Mouse (Mus musculus) hindbrain, embryonic 10.5 days (tissue): ENCODE measurements around the gene Pwp1. TPM values are rescaled to one million over a fixed set of nuclear protein-coding genes. Genes with fewer than 3 reads are reported as not detected.
A peak's percentile ranks its signal among the peaks of the same experiment; 100 is the strongest.

ENCODE experiments used
- DNase-seq: peaks from one replicate; pipeline ENCODE4 v3.0.0-alpha.2; 2017; ENCODE audit warnings: low spot score
- H3K27ac ChIP-seq: fragments of 300-500 bp; sonication (generic); 2 replicates; pipeline ENCODE4 v1.5.1; 2016; ENCODE audit warnings: mild to moderate bottlenecking, moderate library complexity
- H3K27me3 ChIP-seq: fragments of 300-500 bp; sonication (generic); 2 replicates; pipeline ENCODE4 v1.6.1; 2016; ENCODE audit warnings: mild to moderate bottlenecking; ENCODE audit not compliant: poor library complexity, insufficient read depth, severe bottlenecking
- H3K36me3 ChIP-seq: fragments of 300-500 bp; sonication (generic); 2 replicates; pipeline ENCODE4 v1.6.1; 2016; ENCODE audit warnings: mild to moderate bottlenecking, moderate library complexity
- H3K4me1 ChIP-seq: fragments of 300-500 bp; sonication (generic); replicated peaks from 2 replicates; pipeline ENCODE4 v1.6.1; 2016; ENCODE audit warnings: mild to moderate bottlenecking
- H3K4me3 ChIP-seq: fragments of 300-500 bp; sonication (generic); 2 replicates; pipeline ENCODE4 v1.5.1; 2016; ENCODE audit warnings: mild to moderate bottlenecking, moderate library complexity
- H3K9me3 ChIP-seq: fragments of 300-500 bp; sonication (generic); 2 replicates; pipeline ENCODE4 v1.6.1; 2016; ENCODE audit warnings: mild to moderate bottlenecking, moderate library complexity
- WGBS: fragments of 180-500 bp; shearing (Covaris S2); methylation state at CpG from one replicate; pipeline ENCODE4 v1.1.7; 2016; 5-methylcytosine and 5-hydroxymethylcytosine counted together
- polyA plus RNA-seq: library from polyadenylated mRNA; unstranded; fragments of >200 nt; fragmentation: Nextera tagmentation; extraction: Ambion mirVana; gene quantifications from 2 replicates; pipeline ENCODE4 v1.2.1, GENCODE M21; 2016

The Pwp1 gene
- polyA plus RNA-seq, 1 experiment from 2014 or later, result 96.1 TPM

- H3K27ac ChIP-seq, result peak within 1 kb of the TSS; percentile 79
- WGBS, result 2% methylated on average over 23 of the region's 23 CpGs
- DNase-seq, result peak; percentile 42
Observed at GRCm38 (mm10) chr10:85927676-85928445, 98.6 kb downstream of the Pwp1 start, which contains the start of gene Ascl4. Gene Ascl4, plus strand, starts transcription at chr10:85927681.

GRCm38 (mm10) chr10:85928499-85929207 is 99.4 kb downstream of the Pwp1 start:
- peaks cover 23% of the 10 kb centered on the region for H3K4me1 ChIP-seq
- H3K27me3 ChIP-seq, result peaks cover 31% of the 10 kb centered on the region
- no peaks in the 10 kb centered on the region for H3K36me3 ChIP-seq
- H3K4me3 ChIP-seq, result peak overlapping the region; percentile 63
- WGBS, result under 1% methylated on average over 63 of the region's 63 CpGs
- H3K9me3 ChIP-seq, result no peaks in the 10 kb centered on the region
- DNase-seq, result peak; percentile 83
- peak overlapping the region; percentile 79 for H3K27ac ChIP-seq

More at GRCm38 (mm10) chr10:85927676-85928445, 98.6 kb downstream of the Pwp1 start, which contains the start of gene Ascl4:
- peaks cover 23% of the 10 kb centered on the region for H3K4me1 ChIP-seq
- no peaks in the 10 kb centered on the region for H3K9me3 ChIP-seq
- H3K4me3 ChIP-seq, result peak within 1 kb of the TSS; percentile 63
- H3K36me3 ChIP-seq, result no peaks in the 10 kb centered on the region
- peaks cover 31% of the 10 kb centered on the region for H3K27me3 ChIP-seq

- peak overlapping the region; percentile 23; the same call in 1 of the 2 replicates for H3K27ac ChIP-seq
- no peak for DNase-seq
- peak overlapping the region; percentile 63 for H3K4me3 ChIP-seq
- no peaks in the 10 kb centered on the region for H3K9me3 ChIP-seq
- H3K36me3 ChIP-seq, result no peaks in the 10 kb centered on the region
- WGBS, result 57% methylated on average over 11 of the region's 11 CpGs
- peaks cover 31% of the 10 kb centered on the region for H3K27me3 ChIP-seq
- H3K4me1 ChIP-seq, result peaks cover 23% of the 10 kb centered on the region
Observed at GRCm38 (mm10) chr10:85929208-85929591, 99.9 kb downstream of the Pwp1 start.

GRCm38 (mm10) chr10:85929962-85930361 is 100.7 kb downstream of the Pwp1 start:
- H3K27ac ChIP-seq, result no peak overlapping the region

GRCm38 (mm10) chr10:85936280-85936965 is 107.1 kb downstream of the Pwp1 start:
- DNase-seq, result no peak
- Histone ChIP-seq H3K36me3 (peaks cover 64% of the 10 kb centered on the region), H3K9me3 (peaks cover 7% of the 10 kb centered on the region), H3K4me3 (no peak overlapping the region), H3K4me1 (no peaks in the 10 kb centered on the region), H3K27me3 (no peaks in the 10 kb centered on the region), H3K27ac (no peak overlapping the region)
- WGBS, result 94% methylated on average over 6 of the region's 6 CpGs

More at GRCm38 (mm10) chr10:85929962-85930361, 100.7 kb downstream of the Pwp1 start:
- H3K27me3 ChIP-seq, result peaks cover 31% of the 10 kb centered on the region
- no peak for DNase-seq
- 89% methylated on average over 11 of the region's 11 CpGs for WGBS
- H3K36me3 ChIP-seq, result no peaks in the 10 kb centered on the region
- peaks cover 23% of the 10 kb centered on the region for H3K4me1 ChIP-seq
- H3K9me3 ChIP-seq, result no peaks in the 10 kb centered on the region
- H3K4me3 ChIP-seq, result no peak overlapping the region

Other genes with a start within 250 kb of the Pwp1 start
- gene Prdm4, start 87.6 kb downstream of the Pwp1 start, polyA plus RNA-seq, result 26.1 and 30.3 TPM in 2 replicates
- 0.31 and 0.39 TPM in 2 replicates for gene Ascl4, start 98.2 kb downstream of the Pwp1 start, polyA plus RNA-seq
- gene Rtcb, start 128.3 kb downstream of the Pwp1 start, polyA plus RNA-seq, result 192 and 211 TPM in 2 replicates
- 0.05 TPM in 1 of 2 replicates, not detected in the other for gene Bpifc, start 182.4 kb downstream of the Pwp1 start, polyA plus RNA-seq
- 16.5 and 19.8 TPM in 2 replicates for gene Fbxo7, start 192.5 kb downstream of the Pwp1 start, polyA plus RNA-seq